33 mouse cellular contexts compared by ENCODE assay signal in genomic region chr6:85363906-85364260, GRCm38 (mm10). TPM values are rescaled to one million over a fixed set of nuclear protein-coding genes. Genes with fewer than 3 reads are reported as not detected.
DNase-seq lines count a peak whose midpoint lies in the region; ATAC-seq and TF ChIP-seq lines count a peak whose summit lies in the region.
"Had no signal": no experiment of that assay in that cellular context is flagged by ENCODE, and none has a peak within 500 bp of the region (broad histone marks: within the 10 kb centered on the region; RNA-seq: fewer than 3 reads in every experiment).

No protein-coding gene starts in this region.

- ATAC-seq in heart, embryonic 13.5 days (ENCODE audit: extremely low read depth, insufficient number of reproducible peaks, low FRiP score, low TSS enrichment) = no peak
- ATAC-seq in midbrain, embryonic 11.5 days (ENCODE audit: low FRiP score) = no peak
- no peak for ATAC-seq in midbrain, postnatal 0 days (ENCODE audit: low FRiP score)
- no peak for ATAC-seq in hindbrain, embryonic 13.5 days (ENCODE audit: low FRiP score)
- ATAC-seq: forebrain, postnatal 0 days; intestine, postnatal 0 days; lung, postnatal 0 days; midbrain, embryonic 13.5 days had no signal

- intact Hi-C loops in heart, postnatal 36 days (cut with DNase I) = no loop called here

- no peak overlapping the region for H3K4me3 ChIP-seq in heart, embryonic 13.5 days
- H3K4me3 ChIP-seq in midbrain, embryonic 11.5 days (ENCODE audit: low read depth, low read length) = no peak overlapping the region
- H3K4me3 ChIP-seq in midbrain, postnatal 0 days (ENCODE audit: low read depth, low read length) = no peak overlapping the region
- H3K4me3 ChIP-seq in hindbrain, embryonic 13.5 days = no peak overlapping the region
- H3K4me3 ChIP-seq: embryonic facial prominence, embryonic 10.5 days; embryonic facial prominence, embryonic 15.5 days; forebrain, embryonic 12.5 days; limb, embryonic 10.5 days; limb, embryonic 15.5 days; liver, embryonic 13.5 days; megakaryocyte, embryonic 14.5 days; midbrain, embryonic 13.5 days; neural tube, embryonic 15.5 days; stomach, embryonic 15.5 days had no signal

- peak overlapping the region; percentile 96 for H3K27ac ChIP-seq in heart, embryonic 13.5 days (replicated peaks)
- no peak overlapping the region for H3K27ac ChIP-seq in midbrain, embryonic 11.5 days (ENCODE audit: low read depth, low read length)
- H3K27ac ChIP-seq in midbrain, postnatal 0 days (ENCODE audit: low read depth, low read length) = no peak overlapping the region
- no peak overlapping the region for H3K27ac ChIP-seq in hindbrain, embryonic 13.5 days
- H3K27ac ChIP-seq: embryonic facial prominence, embryonic 10.5 days; embryonic facial prominence, embryonic 15.5 days; forebrain, embryonic 12.5 days; limb, embryonic 10.5 days; liver, embryonic 13.5 days; midbrain, embryonic 13.5 days; neural tube, embryonic 15.5 days; stomach, embryonic 15.5 days had no signal

- H3K9me3 ChIP-seq in heart, embryonic 13.5 days = no peaks in the 10 kb centered on the region
- H3K9me3 ChIP-seq in midbrain, embryonic 11.5 days (ENCODE audit: control insufficient read depth, low read length) = no peaks in the 10 kb centered on the region
- H3K9me3 ChIP-seq in midbrain, postnatal 0 days (ENCODE audit: low read length) = no peaks in the 10 kb centered on the region
- no peaks in the 10 kb centered on the region for H3K9me3 ChIP-seq in hindbrain, embryonic 13.5 days
- H3K9me3 ChIP-seq: embryonic facial prominence, embryonic 10.5 days; embryonic facial prominence, embryonic 15.5 days; forebrain, embryonic 12.5 days; limb, embryonic 10.5 days; limb, embryonic 15.5 days; liver, embryonic 13.5 days; megakaryocyte, embryonic 14.5 days; midbrain, embryonic 13.5 days; neural tube, embryonic 15.5 days; stomach, embryonic 15.5 days had no signal

- WGBS in heart, embryonic 13.5 days = 31% methylated on average over 4 of the region's 4 CpGs
- 91% methylated on average over 4 of the region's 4 CpGs for WGBS in midbrain, embryonic 11.5 days
- 86% methylated on average over 4 of the region's 4 CpGs for WGBS in midbrain, postnatal 0 days
- WGBS in hindbrain, embryonic 13.5 days = 95% methylated on average over 4 of the region's 4 CpGs

- no peak for TF ChIP-seq CTCF in midbrain, postnatal 0 days (IDR thresholded peaks at IDR 0.05)

- peaks cover 91% of the 10 kb centered on the region for H3K4me1 ChIP-seq in heart, embryonic 13.5 days
- no peaks in the 10 kb centered on the region for H3K4me1 ChIP-seq in midbrain, embryonic 11.5 days (ENCODE audit: control insufficient read depth, insufficient read depth, low read length)
- no peaks in the 10 kb centered on the region for H3K4me1 ChIP-seq in midbrain, postnatal 0 days (ENCODE audit: insufficient read depth, low read length)
- H3K4me1 ChIP-seq in hindbrain, embryonic 13.5 days (replicated peaks) = peaks cover 13% of the 10 kb centered on the region

- H3K36me3 ChIP-seq in heart, embryonic 13.5 days = peaks cover 23% of the 10 kb centered on the region; the same call in 1 of the 2 replicates
- no peaks in the 10 kb centered on the region for H3K36me3 ChIP-seq in midbrain, embryonic 11.5 days (ENCODE audit: control insufficient read depth, insufficient read depth, low read length)
- H3K36me3 ChIP-seq in midbrain, postnatal 0 days (ENCODE audit: insufficient read depth, low read length) = no peaks in the 10 kb centered on the region; the same call in 1 of the 2 replicates
- peaks cover 3% of the 10 kb centered on the region; the same call in 1 of the 2 replicates for H3K36me3 ChIP-seq in hindbrain, embryonic 13.5 days
- H3K36me3 ChIP-seq: embryonic facial prominence, embryonic 10.5 days; embryonic facial prominence, embryonic 15.5 days; forebrain, embryonic 12.5 days; limb, embryonic 10.5 days; liver, embryonic 13.5 days; stomach, embryonic 15.5 days had no signal

- H3K27me3 ChIP-seq in heart, embryonic 13.5 days (replicated peaks) = no peaks in the 10 kb centered on the region
- H3K27me3 ChIP-seq in midbrain, embryonic 11.5 days (ENCODE audit: control insufficient read depth, insufficient read depth, low read length) = no peaks in the 10 kb centered on the region
- H3K27me3 ChIP-seq in midbrain, postnatal 0 days (ENCODE audit: insufficient read depth, low read length) = no peaks in the 10 kb centered on the region
- H3K27me3 ChIP-seq in hindbrain, embryonic 13.5 days = no peaks in the 10 kb centered on the region
- H3K27me3 ChIP-seq: embryonic facial prominence, embryonic 15.5 days; forebrain, embryonic 12.5 days; limb, embryonic 15.5 days; midbrain, embryonic 13.5 days; neural tube, embryonic 15.5 days; stomach, embryonic 15.5 days had no signal

- DNase-seq in heart, adult 11 months = peak; percentile 88
- DNase-seq in heart, postnatal 36 days = no peak
- DNase-seq in heart, adult 18-20 months = no peak
- peak; percentile 73 for DNase-seq in midbrain, embryonic 11.5 days (ENCODE audit: low spot score, missing footprints)
- DNase-seq in midbrain, postnatal 0 days (ENCODE audit: low spot score) = no peak
- peak; percentile 35 for DNase-seq in heart, postnatal 4 days
- DNase-seq: cerebellum, adult 8-10 months; cerebellum, postnatal 25 days; forebrain, postnatal 0 days; kidney, postnatal 14 days; layer of hippocampus, adult 9-11 months; liver, embryonic 13.5 days; lung, adult 18-20 months; lung, postnatal 4 days; right cerebral cortex, postnatal 25 days had no signal

- H3K4me2 ChIP-seq in heart, embryonic 13.5 days = peak overlapping the region; percentile 15; the same call in 1 of the 2 replicates
- no peak overlapping the region for H3K4me2 ChIP-seq in midbrain, embryonic 11.5 days
- no peak overlapping the region for H3K4me2 ChIP-seq in midbrain, postnatal 0 days (ENCODE audit: low read depth, low read length, poor library complexity, severe bottlenecking)
- no peak overlapping the region for H3K4me2 ChIP-seq in hindbrain, embryonic 13.5 days
- H3K4me2 ChIP-seq: embryonic facial prominence, embryonic 15.5 days; forebrain, embryonic 12.5 days; limb, embryonic 15.5 days; liver, embryonic 13.5 days; midbrain, embryonic 13.5 days; neural tube, embryonic 15.5 days; stomach, embryonic 15.5 days had no signal

- H3K9ac ChIP-seq in heart, embryonic 13.5 days = peak overlapping the region; percentile 50
- H3K9ac ChIP-seq in midbrain, embryonic 11.5 days (ENCODE audit: low read length) = no peak overlapping the region
- no peak overlapping the region for H3K9ac ChIP-seq in midbrain, postnatal 0 days (replicated peaks; ENCODE audit: low read length, poor library complexity, severe bottlenecking)
- no peak overlapping the region for H3K9ac ChIP-seq in hindbrain, embryonic 13.5 days
- H3K9ac ChIP-seq: embryonic facial prominence, embryonic 15.5 days; forebrain, embryonic 12.5 days; forebrain, postnatal 0 days; limb, embryonic 15.5 days; liver, embryonic 13.5 days; midbrain, embryonic 13.5 days; neural tube, embryonic 15.5 days; stomach, embryonic 15.5 days had no signal

RNA-seq across cellular contexts. Expression of gene Rab11fip5, which starts 10.6 kb away (rescaled TPM):
- total RNA-seq in heart, postnatal 36 days (2021) = 10 to 100 TPM; 65.0 to 67.0 TPM
- polyA plus RNA-seq in heart, embryonic 13.5 days (2015; fragmentation: Nextera tagmentation; extraction: Ambion mirVana) = 38.7 and 45.2 TPM in 2 replicates
- 10 to 100 TPM; 56.3 to 75.5 TPM for total RNA-seq in heart, adult 18-20 months (2021)
- 4.2 and 4.7 TPM in 2 replicates for polyA plus RNA-seq in midbrain, embryonic 11.5 days (2014; fragmentation: Nextera tagmentation; extraction: Ambion mirVana)
- total RNA-seq in midbrain, postnatal 0 days (2014; rRNA removed) = 52.9 and 65.5 TPM in 2 replicates
- 24.3 and 27.2 TPM in 2 replicates for polyA plus RNA-seq in midbrain, postnatal 0 days (2015; fragmentation: Nextera tagmentation; extraction: Ambion mirVana)
- 10 to 100 TPM; 74.7 to 79.8 TPM for total RNA-seq in heart, postnatal 4 days (2021)
- 13.7 and 14.8 TPM in 2 replicates for polyA plus RNA-seq in hindbrain, embryonic 13.5 days (2015; fragmentation: Nextera tagmentation; extraction: Ambion mirVana)

RNA-seq across cellular contexts. Expression of gene Sfxn5, which starts 30.7 kb away (rescaled TPM):
- total RNA-seq in heart, postnatal 36 days (2021) = 1 to 10 TPM; 3.4 to 4.1 TPM
- 3.3 and 4.6 TPM in 2 replicates for polyA plus RNA-seq in heart, embryonic 13.5 days (2015; fragmentation: Nextera tagmentation; extraction: Ambion mirVana)
- 1 to 10 TPM; 2.8 to 5.7 TPM for total RNA-seq in heart, adult 18-20 months (2021)
- polyA plus RNA-seq in midbrain, embryonic 11.5 days (2014; fragmentation: Nextera tagmentation; extraction: Ambion mirVana) = 5.7 and 6.2 TPM in 2 replicates
- 98.6 and 135 TPM in 2 replicates for total RNA-seq in midbrain, postnatal 0 days (2014; rRNA removed)
- polyA plus RNA-seq in midbrain, postnatal 0 days (2015; fragmentation: Nextera tagmentation; extraction: Ambion mirVana) = 76.1 and 76.3 TPM in 2 replicates
- 1 to 10 TPM; 3.0 to 3.6 TPM for total RNA-seq in heart, postnatal 4 days (2021)
- 18.3 and 19.6 TPM in 2 replicates for polyA plus RNA-seq in hindbrain, embryonic 13.5 days (2015; fragmentation: Nextera tagmentation; extraction: Ambion mirVana)

RNA-seq across cellular contexts. Expression of gene Noto, which starts 59.8 kb away (rescaled TPM):
- total RNA-seq in heart, postnatal 36 days (2021) = not detected
- polyA plus RNA-seq in heart, embryonic 13.5 days (2015; fragmentation: Nextera tagmentation; extraction: Ambion mirVana) = not detected in 2 replicates
- total RNA-seq in heart, adult 18-20 months (2021) = not detected
- polyA plus RNA-seq in midbrain, embryonic 11.5 days (2014; fragmentation: Nextera tagmentation; extraction: Ambion mirVana) = not detected in 2 replicates
- total RNA-seq in midbrain, postnatal 0 days (2014; rRNA removed) = not detected in 2 replicates
- not detected in 2 replicates for polyA plus RNA-seq in midbrain, postnatal 0 days (2015; fragmentation: Nextera tagmentation; extraction: Ambion mirVana)
- not detected for total RNA-seq in heart, postnatal 4 days (2021)
- not detected in 2 replicates for polyA plus RNA-seq in hindbrain, embryonic 13.5 days (2015; fragmentation: Nextera tagmentation; extraction: Ambion mirVana)
- total RNA-seq: forebrain, postnatal 0 days; gastrocnemius, adult 8-10 months; gastrocnemius, postnatal 4 days; left cerebral cortex, postnatal 10 days; monocyte, adult 5-6 weeks had no signal
- polyA plus RNA-seq: embryonic facial prominence, embryonic 10.5 days; embryonic facial prominence, embryonic 15.5 days; forebrain, embryonic 12.5 days; forebrain, postnatal 0 days; hindbrain, embryonic 11.5 days; intestine, postnatal 0 days; limb, embryonic 10.5 days; limb, embryonic 15.5 days; liver, embryonic 13.5 days; midbrain, embryonic 13.5 days; neural tube, embryonic 15.5 days; stomach, embryonic 15.5 days had no signal

Comparison
In these comparisons a context has a peak if more than half of its experiments do, and no peak if none do; other contexts are left out.
1. DNase-seq: peak in heart, adult 11 months (single experiment), midbrain, embryonic 11.5 days (single experiment) and heart, postnatal 4 days (single experiment); none in heart, postnatal 36 days (0 of 2), heart, adult 18-20 months (0 of 2) and midbrain, postnatal 0 days (single experiment).
2. RNA of gene Sfxn5, which starts 30.7 kb away (total RNA-seq): 98.6 to 135 TPM in midbrain, postnatal 0 days; 2.8 to 5.7 TPM in heart, adult 18-20 months, 3.4 to 4.1 TPM in heart, postnatal 36 days and 3.0 to 3.6 TPM in heart, postnatal 4 days; every median in the first group is over 10 times any median in the second.